19 mouse cellular contexts compared by ENCODE assay signal in genomic region chr3:88664095-88664494, GRCm38 (mm10). TPM values are rescaled to one million over a fixed set of nuclear protein-coding genes. Genes with fewer than 3 reads are reported as not detected.
DNase-seq lines count a peak whose midpoint lies in the region; ATAC-seq and TF ChIP-seq lines count a peak whose summit lies in the region.
"Had no signal": no experiment of that assay in that cellular context is flagged by ENCODE, and none has a peak within 500 bp of the region (broad histone marks: within the 10 kb centered on the region; RNA-seq: fewer than 3 reads in every experiment).

No protein-coding gene starts in this region.

- no peaks in the 10 kb centered on the region for H3K79me2 ChIP-seq in heart, adult 2 months (replicated peaks; ENCODE audit: control insufficient read depth, insufficient read depth, low read length)

- ATAC-seq in heart, embryonic 12.5 days (ENCODE audit: insufficient number of reproducible peaks, low FRiP score) = no peak
- no peak for ATAC-seq in forebrain, embryonic 12.5 days (ENCODE audit: low FRiP score)
- ATAC-seq: liver, postnatal 0 days had no signal

- no peak for TF ChIP-seq POLR2A in heart, adult 2 months (IDR thresholded peaks at IDR 0.05; ENCODE audit: insufficient read depth, low read depth, low read length)

- no peak for DNase-seq in heart, adult 2 months
- DNase-seq in 416B (ENCODE audit: low read depth) = peak; percentile 79
- peak; percentile 62 for DNase-seq in MEL-GATA-1-ER (ENCODE audit: extremely low read depth, low read depth)
- no peak for DNase-seq in midbrain, embryonic 10.5 days (ENCODE audit: low spot score)
- DNase-seq in layer of hippocampus, postnatal 36 days = no peak
- DNase-seq: cerebellum, adult 8-10 months; heart, postnatal 4 days; kidney, adult 11 months; kidney, postnatal 36 days; liver, postnatal 0 days; thymus, postnatal 4 days had no signal

- no peaks in the 10 kb centered on the region for H3K4me1 ChIP-seq in heart, adult 2 months (ENCODE audit: control insufficient read depth, insufficient read depth, low read length)
- no peaks in the 10 kb centered on the region for H3K4me1 ChIP-seq in heart, embryonic 12.5 days (replicated peaks)
- peaks cover 29% of the 10 kb centered on the region for H3K4me1 ChIP-seq in megakaryocyte, embryonic 14.5 days
- 0 out of 2 replicates have a peak, but pooled peaks cover 2% of the 10 kb centered on the region for H3K4me1 ChIP-seq in midbrain, embryonic 10.5 days
- no peaks in the 10 kb centered on the region for H3K4me1 ChIP-seq in forebrain, embryonic 12.5 days
- H3K4me1 ChIP-seq: limb, embryonic 12.5 days had no signal

- H3K27me3 ChIP-seq in heart, adult 2 months (ENCODE audit: control insufficient read depth, insufficient read depth, low read length) = no peaks in the 10 kb centered on the region
- H3K27me3 ChIP-seq in heart, embryonic 12.5 days (replicated peaks) = no peaks in the 10 kb centered on the region
- peaks cover 3% of the 10 kb centered on the region for H3K27me3 ChIP-seq in megakaryocyte, embryonic 14.5 days (replicated peaks)
- no peaks in the 10 kb centered on the region for H3K27me3 ChIP-seq in midbrain, embryonic 10.5 days (ENCODE audit: low read depth, poor library complexity, severe bottlenecking)
- no peaks in the 10 kb centered on the region for H3K27me3 ChIP-seq in forebrain, embryonic 12.5 days
- H3K27me3 ChIP-seq: limb, embryonic 12.5 days had no signal

- intact Hi-C loops in heart, adult 2 months (cut with DNase I) = no loop called here

- H3K9ac ChIP-seq in heart, adult 2 months (ENCODE audit: low read depth, low read length) = no peak overlapping the region
- no peak overlapping the region for H3K9ac ChIP-seq in heart, embryonic 12.5 days
- H3K9ac ChIP-seq in forebrain, embryonic 12.5 days = no peak overlapping the region
- H3K9ac ChIP-seq: limb, embryonic 12.5 days; liver, postnatal 0 days had no signal

- TF ChIP-seq CTCF in heart, adult 2 months (IDR thresholded peaks at IDR 0.05) = peak; percentile 38

- no peak overlapping the region for H3K4me3 ChIP-seq in heart, adult 2 months
- no peak overlapping the region for H3K4me3 ChIP-seq in heart, embryonic 12.5 days
- H3K4me3 ChIP-seq in megakaryocyte, embryonic 14.5 days (replicated peaks) = peak overlapping the region; percentile 80
- H3K4me3 ChIP-seq in midbrain, embryonic 10.5 days = no peak overlapping the region
- no peak overlapping the region for H3K4me3 ChIP-seq in forebrain, embryonic 12.5 days (replicated peaks)
- H3K4me3 ChIP-seq: embryonic facial prominence, embryonic 10.5 days; limb, embryonic 12.5 days; myocyte had no signal

- WGBS in heart, adult 2 months = 45% methylated on average over 4 of the region's 4 CpGs
- WGBS in heart, embryonic 12.5 days = 71% methylated on average over 4 of the region's 4 CpGs
- WGBS in midbrain, embryonic 10.5 days = 88% methylated on average over 4 of the region's 4 CpGs
- 91% methylated on average over 4 of the region's 4 CpGs for WGBS in forebrain, embryonic 12.5 days

- no peaks in the 10 kb centered on the region for H3K9me3 ChIP-seq in heart, embryonic 12.5 days (replicated peaks)
- H3K9me3 ChIP-seq in megakaryocyte, embryonic 14.5 days = peaks cover 3% of the 10 kb centered on the region
- no peaks in the 10 kb centered on the region for H3K9me3 ChIP-seq in midbrain, embryonic 10.5 days (replicated peaks)
- H3K9me3 ChIP-seq in forebrain, embryonic 12.5 days = no peaks in the 10 kb centered on the region
- H3K9me3 ChIP-seq: embryonic facial prominence, embryonic 10.5 days had no signal

- H3K27ac ChIP-seq in heart, adult 2 months = no peak overlapping the region
- H3K27ac ChIP-seq in heart, embryonic 12.5 days (ENCODE audit: poor library complexity, severe bottlenecking) = no peak overlapping the region
- H3K27ac ChIP-seq in midbrain, embryonic 10.5 days (replicated peaks) = no peak overlapping the region
- no peak overlapping the region for H3K27ac ChIP-seq in forebrain, embryonic 12.5 days
- H3K27ac ChIP-seq: embryonic facial prominence, embryonic 10.5 days; limb, embryonic 12.5 days; stomach, postnatal 0 days had no signal

- TF ChIP-seq EP300 in heart, adult 2 months (IDR thresholded peaks at IDR 0.05; ENCODE audit: insufficient read depth, low read depth, low read length) = no peak

- H3K36me3 ChIP-seq in heart, adult 2 months (ENCODE audit: control insufficient read depth, insufficient read depth, low read length) = no peaks in the 10 kb centered on the region
- no peaks in the 10 kb centered on the region for H3K36me3 ChIP-seq in heart, embryonic 12.5 days
- H3K36me3 ChIP-seq in megakaryocyte, embryonic 14.5 days (replicated peaks; ENCODE audit: low read length) = no peaks in the 10 kb centered on the region
- no peaks in the 10 kb centered on the region for H3K36me3 ChIP-seq in midbrain, embryonic 10.5 days
- H3K36me3 ChIP-seq in forebrain, embryonic 12.5 days (replicated peaks) = no peaks in the 10 kb centered on the region
- H3K36me3 ChIP-seq: embryonic facial prominence, embryonic 10.5 days; limb, embryonic 12.5 days had no signal

- H3K4me2 ChIP-seq in heart, embryonic 12.5 days = no peak overlapping the region
- H3K4me2 ChIP-seq in forebrain, embryonic 12.5 days = no peak overlapping the region
- H3K4me2 ChIP-seq: limb, embryonic 12.5 days had no signal

RNA-seq across cellular contexts. Expression of gene Rxfp4, which starts 11.2 kb away (rescaled TPM):
- total RNA-seq in heart, adult 2 months (2021) = not detected
- polyA plus RNA-seq in heart, adult 2 months (2012; rRNA removed) = 0.41 TPM in 1 of 2 replicates, not detected in the other
- polyA plus RNA-seq in heart, embryonic 12.5 days (2016; fragmentation: Nextera tagmentation; extraction: Ambion mirVana) = not detected in 2 replicates
- polyA plus RNA-seq in megakaryocyte, embryonic 14.5 days (2012; ENCODE audit: insufficient read depth, low replicate concordance) = not detected in 2 replicates
- not detected in 2 replicates for polyA plus RNA-seq in midbrain, embryonic 10.5 days (2016; fragmentation: Nextera tagmentation; extraction: Ambion mirVana)
- polyA plus RNA-seq in forebrain, embryonic 12.5 days (2016; fragmentation: Nextera tagmentation; extraction: Ambion mirVana) = not detected in 2 replicates
- total RNA-seq in layer of hippocampus, postnatal 36 days (2021) = not detected
- total RNA-seq: left cerebral cortex, adult 18-20 months had no signal
- polyA plus RNA-seq: embryonic facial prominence, embryonic 10.5 days; limb, embryonic 12.5 days; liver, postnatal 0 days; myocyte had no signal

RNA-seq across cellular contexts. Expression of gene Khdc4, which starts 21.5 kb away (rescaled TPM):
- total RNA-seq in heart, adult 2 months (2021) = 10 to 100 TPM; 24.9 to 25.7 TPM
- polyA plus RNA-seq in heart, adult 2 months (2012; rRNA removed) = 29.9 and 46.1 TPM in 2 replicates
- polyA plus RNA-seq in heart, embryonic 12.5 days (2016; fragmentation: Nextera tagmentation; extraction: Ambion mirVana) = 75.3 and 75.6 TPM in 2 replicates
- polyA plus RNA-seq in megakaryocyte, embryonic 14.5 days (2012; ENCODE audit: insufficient read depth, low replicate concordance) = 5.5 and 6.0 TPM in 2 replicates
- 95.5 and 102 TPM in 2 replicates for polyA plus RNA-seq in midbrain, embryonic 10.5 days (2016; fragmentation: Nextera tagmentation; extraction: Ambion mirVana)
- polyA plus RNA-seq in forebrain, embryonic 12.5 days (2016; fragmentation: Nextera tagmentation; extraction: Ambion mirVana) = 117 and 118 TPM in 2 replicates
- 10 to 100 TPM; 49.1 to 61.1 TPM for total RNA-seq in layer of hippocampus, postnatal 36 days (2021)

RNA-seq across cellular contexts. Expression of gene Rit1, which starts 52.5 kb away (rescaled TPM):
- 10 to 100 TPM; 57.0 to 66.6 TPM for total RNA-seq in heart, adult 2 months (2021)
- 98.3 and 112 TPM in 2 replicates for polyA plus RNA-seq in heart, adult 2 months (2012; rRNA removed)
- polyA plus RNA-seq in heart, embryonic 12.5 days (2016; fragmentation: Nextera tagmentation; extraction: Ambion mirVana) = 45.9 and 46.5 TPM in 2 replicates
- 30.4 and 71.5 TPM in 2 replicates for polyA plus RNA-seq in megakaryocyte, embryonic 14.5 days (2012; ENCODE audit: insufficient read depth, low replicate concordance)
- 38.9 and 43.8 TPM in 2 replicates for polyA plus RNA-seq in midbrain, embryonic 10.5 days (2016; fragmentation: Nextera tagmentation; extraction: Ambion mirVana)
- polyA plus RNA-seq in forebrain, embryonic 12.5 days (2016; fragmentation: Nextera tagmentation; extraction: Ambion mirVana) = 38.2 and 40.9 TPM in 2 replicates
- 10 to 100 TPM; 44.4 to 50.3 TPM for total RNA-seq in layer of hippocampus, postnatal 36 days (2021)

RNA-seq across cellular contexts. Expression of gene Arhgef2, which starts 58.3 kb away (rescaled TPM):
- 10 to 100 TPM; 37.3 to 37.5 TPM for total RNA-seq in heart, adult 2 months (2021)
- polyA plus RNA-seq in heart, adult 2 months (2012; rRNA removed) = 51.0 and 53.4 TPM in 2 replicates
- polyA plus RNA-seq in heart, embryonic 12.5 days (2016; fragmentation: Nextera tagmentation; extraction: Ambion mirVana) = 84.5 and 91.8 TPM in 2 replicates
- polyA plus RNA-seq in megakaryocyte, embryonic 14.5 days (2012; ENCODE audit: insufficient read depth, low replicate concordance) = 302 and 446 TPM in 2 replicates
- polyA plus RNA-seq in midbrain, embryonic 10.5 days (2016; fragmentation: Nextera tagmentation; extraction: Ambion mirVana) = 82.2 and 106 TPM in 2 replicates
- 146 and 147 TPM in 2 replicates for polyA plus RNA-seq in forebrain, embryonic 12.5 days (2016; fragmentation: Nextera tagmentation; extraction: Ambion mirVana)
- 100 to 1,000 TPM; 250 to 265 TPM for total RNA-seq in layer of hippocampus, postnatal 36 days (2021)

Comparison
In these comparisons a context has a peak if more than half of its experiments do, and no peak if none do; other contexts are left out.
1. DNase-seq: peak in 416B (single experiment) and MEL-GATA-1-ER (single experiment); none in heart, adult 2 months (0 of 2), midbrain, embryonic 10.5 days (single experiment) and layer of hippocampus, postnatal 36 days (0 of 2).